Comparison of ENCODE assay signal across 9 mouse cellular contexts in the genomic region with DNA sequence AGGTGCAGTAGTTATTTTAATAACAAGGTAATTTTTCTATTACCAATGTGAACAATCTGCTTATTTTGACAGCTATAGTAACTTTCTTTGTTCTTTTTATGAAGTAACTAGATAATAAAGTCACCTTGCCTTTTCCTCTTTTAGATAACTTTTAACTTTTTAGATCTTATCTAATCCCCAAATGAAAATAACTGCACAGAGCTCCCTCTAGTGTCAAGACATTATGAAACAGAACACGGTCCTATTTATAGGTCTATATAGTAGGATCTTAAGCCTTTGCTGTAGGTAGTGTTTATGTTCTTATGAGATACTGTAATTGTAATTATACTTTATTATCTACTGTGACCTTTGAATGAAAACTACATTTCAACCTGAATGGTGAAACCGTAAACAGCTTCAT. TPM values are rescaled to one million over a fixed set of nuclear protein-coding genes. Genes with fewer than 3 reads are reported as not detected.
DNase-seq lines count a peak whose midpoint lies in the region; ATAC-seq lines count a peak whose summit lies in the region.
"Had no signal": no experiment of that assay in that cellular context is flagged by ENCODE, and none has a peak within 500 bp of the region (broad histone marks: within the 10 kb centered on the region; RNA-seq: fewer than 3 reads in every experiment).

No protein-coding gene starts in this region.

- H3K9me3 ChIP-seq in hindbrain, embryonic 14.5 days (ENCODE audit: control insufficient read depth, low read length), result no peaks in the 10 kb centered on the region
- H3K9me3 ChIP-seq in hindbrain, embryonic 12.5 days (replicated peaks), result no peaks in the 10 kb centered on the region
- H3K9me3 ChIP-seq: intestine, embryonic 15.5 days had no signal

- no peak overlapping the region for H3K4me3 ChIP-seq in hindbrain, embryonic 14.5 days (replicated peaks; ENCODE audit: low read length)
- no peak overlapping the region for H3K4me3 ChIP-seq in hindbrain, embryonic 12.5 days
- H3K4me3 ChIP-seq: intestine, embryonic 15.5 days had no signal

- DNase-seq in hindbrain, embryonic 14.5 days (ENCODE audit: low spot score), result peak; percentile 80
- peak; percentile 73 for DNase-seq in thymus, postnatal 0 days (ENCODE audit: low spot score)
- DNase-seq in thymus, postnatal 36 days, result no peak
- DNase-seq in embryo, embryonic 10.5 days (ENCODE audit: low spot score), result peak; percentile 68
- DNase-seq in adrenal gland, postnatal 25 days, result no peak
- no peak for DNase-seq in layer of hippocampus, postnatal 36 days

- no peak overlapping the region for H3K4me2 ChIP-seq in hindbrain, embryonic 14.5 days (replicated peaks)
- H3K4me2 ChIP-seq in hindbrain, embryonic 12.5 days (replicated peaks), result no peak overlapping the region
- H3K4me2 ChIP-seq: intestine, embryonic 15.5 days had no signal

- no peak for ATAC-seq in hindbrain, embryonic 14.5 days (ENCODE audit: low FRiP score)
- no peak for ATAC-seq in hindbrain, embryonic 12.5 days (ENCODE audit: low FRiP score)
- ATAC-seq in megakaryocyte-erythroid progenitor cell, adult 5-6 weeks (replicated peaks; ENCODE audit: low FRiP score, low TSS enrichment, poor library complexity, severe bottlenecking), result no peak
- ATAC-seq: intestine, embryonic 15.5 days had no signal

- H3K9ac ChIP-seq in hindbrain, embryonic 14.5 days, result no peak overlapping the region
- H3K9ac ChIP-seq in hindbrain, embryonic 12.5 days, result no peak overlapping the region
- H3K9ac ChIP-seq: intestine, embryonic 15.5 days had no signal

- no peaks in the 10 kb centered on the region for H3K4me1 ChIP-seq in hindbrain, embryonic 14.5 days (replicated peaks; ENCODE audit: control insufficient read depth, insufficient read depth, low read length)
- no peaks in the 10 kb centered on the region for H3K4me1 ChIP-seq in hindbrain, embryonic 12.5 days
- H3K4me1 ChIP-seq: intestine, embryonic 15.5 days had no signal

- no peak overlapping the region for H3K27ac ChIP-seq in hindbrain, embryonic 14.5 days
- no peak overlapping the region for H3K27ac ChIP-seq in hindbrain, embryonic 12.5 days
- H3K27ac ChIP-seq: intestine, embryonic 15.5 days had no signal

- H3K36me3 ChIP-seq in hindbrain, embryonic 14.5 days (replicated peaks; ENCODE audit: control insufficient read depth, insufficient read depth), result peaks cover 54% of the 10 kb centered on the region
- peaks cover 28% of the 10 kb centered on the region for H3K36me3 ChIP-seq in hindbrain, embryonic 12.5 days

- WGBS in hindbrain, embryonic 14.5 days, result 66% methylated on average over 2 of the region's 2 CpGs
- 67% methylated on average over 2 of the region's 2 CpGs for WGBS in hindbrain, embryonic 12.5 days

- H3K27me3 ChIP-seq in hindbrain, embryonic 14.5 days (ENCODE audit: control insufficient read depth, insufficient read depth, low read length), result no peaks in the 10 kb centered on the region
- H3K27me3 ChIP-seq in hindbrain, embryonic 12.5 days, result no peaks in the 10 kb centered on the region
- H3K27me3 ChIP-seq: intestine, embryonic 15.5 days had no signal

RNA-seq across cellular contexts. Expression of a gene that starts 41.0 kb away (rescaled TPM):
- polyA plus RNA-seq in hindbrain, embryonic 14.5 days (2014; fragmentation: Nextera tagmentation; extraction: Ambion mirVana), result 96.1 and 110 TPM in 2 replicates
- polyA plus RNA-seq in hindbrain, embryonic 12.5 days (2016; fragmentation: Nextera tagmentation; extraction: Ambion mirVana), result 104 and 109 TPM in 2 replicates
- 93.8 and 98.9 TPM in 2 replicates for polyA plus RNA-seq in thymus, postnatal 0 days (2015; fragmentation: Nextera tagmentation; extraction: Ambion mirVana)
- total RNA-seq in adrenal gland, postnatal 25 days (2021), result 115 and 133 TPM in 2 replicates
- total RNA-seq in layer of hippocampus, postnatal 36 days (2021), result 10 to 100 TPM; 64.0 to 67.3 TPM
- total RNA-seq in megakaryocyte-erythroid progenitor cell, adult 5-6 weeks (2014; fragmentation: Nextera tagmentation), result 69.9 and 92.9 TPM in 2 replicates
- 69.6 and 89.7 TPM in 2 replicates for total RNA-seq in megakaryocyte-erythroid progenitor cell, adult 5-6 weeks (2017)

Comparison
In these comparisons a context has a peak if more than half of its experiments do, and no peak if none do; other contexts are left out.
1. DNase-seq: peak in hindbrain, embryonic 14.5 days (single experiment), thymus, postnatal 0 days (single experiment) and embryo, embryonic 10.5 days (single experiment); none in thymus, postnatal 36 days (0 of 2), adrenal gland, postnatal 25 days (single experiment) and layer of hippocampus, postnatal 36 days (0 of 2).